Mouse (Mus musculus): Measurements from ENCODE around the gene Grin3b. TPM values are rescaled to one million over a fixed set of nuclear protein-coding genes. Genes with fewer than 3 reads are reported as not detected.

Grin3b gene
- polyA plus RNA-seq, 1 experiment from 2014 or later: 0.50 TPM

DNA sequence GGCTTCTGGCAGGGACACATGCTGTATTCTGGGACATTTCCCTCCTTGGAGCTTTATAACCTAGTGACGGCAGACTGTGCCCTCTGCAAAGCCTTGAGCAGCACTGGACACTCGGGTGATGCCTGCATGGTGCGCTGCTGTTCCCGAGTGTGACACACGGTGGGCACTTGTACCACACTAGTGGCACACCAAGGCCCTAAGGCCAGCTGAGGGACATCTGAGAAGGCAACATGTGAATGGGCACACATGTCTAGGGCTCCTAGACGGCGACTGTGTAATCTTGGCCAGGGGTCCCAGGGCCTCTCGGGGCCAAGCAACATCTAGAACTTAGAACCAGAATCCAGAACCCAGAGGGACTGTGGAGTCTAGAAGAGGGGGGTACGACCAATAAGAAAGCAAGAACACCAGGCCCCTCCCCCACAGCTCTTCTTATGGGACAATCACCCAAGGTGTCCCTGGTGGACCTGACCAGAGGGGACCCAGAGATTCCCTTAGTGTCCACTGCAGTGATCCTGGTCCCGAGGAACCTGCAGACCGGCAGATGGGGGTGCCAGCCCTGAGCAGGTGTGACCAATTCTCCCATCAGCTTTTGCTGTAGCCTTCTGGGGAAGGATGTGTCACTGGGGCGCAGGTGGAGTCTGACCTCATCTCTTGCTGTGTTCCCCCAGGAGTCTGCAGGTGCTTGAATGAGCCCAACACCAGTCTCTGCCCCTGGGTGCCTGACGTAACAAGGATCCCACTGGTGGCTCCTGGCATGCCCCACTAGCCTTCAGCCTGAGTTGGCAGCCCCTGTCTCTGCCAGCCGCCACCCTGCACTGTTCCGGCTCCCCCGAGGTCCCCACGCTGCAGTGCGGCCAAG, 40.3 kb upstream of the Grin3b start:
- Histone ChIP-seq H3K4me3 (no peak overlapping the region), H3K27me3 (no peaks in the 10 kb centered on the region), H3K36me3 (peaks cover 5% of the 10 kb centered on the region; the same call in 1 of the 2 replicates), H3K9me3 (no peaks in the 10 kb centered on the region), H3K27ac (replicated peaks) (no peak overlapping the region), H3K9ac (replicated peaks) (no peak overlapping the region), H3K4me2 (replicated peaks) (no peak overlapping the region), H3K4me1 (peaks cover 51% of the 10 kb centered on the region)
- ATAC-seq (replicated peaks): no peak
- WGBS: 86% methylated on average over 18 of the region's 18 CpGs

DNA sequence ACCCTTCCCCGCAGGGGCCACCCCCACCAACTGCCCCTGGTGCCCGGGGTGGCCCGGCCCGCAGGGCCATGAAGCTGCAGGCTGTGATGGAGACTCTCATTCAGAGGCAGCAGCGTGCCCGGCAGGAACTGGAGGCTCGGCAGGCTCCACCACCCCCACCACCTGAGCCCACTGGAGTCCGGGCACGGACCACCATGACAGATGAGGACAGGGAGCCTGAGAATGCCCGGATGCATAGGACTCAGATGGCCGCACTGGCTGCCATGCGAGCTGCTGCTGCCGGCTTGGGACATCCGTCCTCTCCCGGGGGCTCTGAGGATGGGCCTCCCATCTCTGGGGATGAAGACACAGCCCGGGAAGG, 39.7 kb upstream of the Grin3b start:
- no peak overlapping the region for H3K4me3 ChIP-seq
- 88% methylated on average over 16 of the region's 16 CpGs for WGBS
- ATAC-seq (replicated peaks): no peak

DNA sequence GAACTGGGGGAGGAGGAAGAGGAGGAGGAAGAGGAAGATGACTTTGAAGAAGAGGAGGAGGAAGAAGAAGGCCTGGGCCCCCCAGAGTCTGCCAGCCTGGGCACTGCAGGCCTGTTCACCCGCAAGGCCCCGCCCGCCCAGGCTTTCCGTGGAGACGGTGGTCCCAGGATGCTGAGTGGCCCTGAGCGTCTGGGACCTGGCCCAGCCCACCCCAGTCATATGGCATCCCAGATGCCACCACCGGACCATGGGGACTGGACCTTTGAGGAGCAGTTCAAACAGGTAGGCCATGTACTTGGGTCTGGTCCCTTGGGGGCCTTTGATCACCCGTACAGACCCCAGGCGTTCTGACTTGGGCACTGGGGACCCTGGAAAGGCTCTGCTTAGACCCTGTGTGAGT, 38.7 kb upstream of the Grin3b start:
- 88% methylated on average over 9 of the region's 9 CpGs for WGBS
- no peak overlapping the region for H3K9ac ChIP-seq (replicated peaks)

More for the DNA sequence above, 39.7 kb upstream of the Grin3b start:
- H3K4me1 ChIP-seq: peaks cover 46% of the 10 kb centered on the region
- no peaks in the 10 kb centered on the region for H3K9me3 ChIP-seq
- no peak overlapping the region for H3K4me2 ChIP-seq (replicated peaks)
- peaks cover 5% of the 10 kb centered on the region; the same call in 1 of the 2 replicates for H3K36me3 ChIP-seq
- no peak overlapping the region for H3K27ac ChIP-seq (replicated peaks)
- H3K9ac ChIP-seq (replicated peaks): no peak overlapping the region
- H3K27me3 ChIP-seq: no peaks in the 10 kb centered on the region

DNA sequence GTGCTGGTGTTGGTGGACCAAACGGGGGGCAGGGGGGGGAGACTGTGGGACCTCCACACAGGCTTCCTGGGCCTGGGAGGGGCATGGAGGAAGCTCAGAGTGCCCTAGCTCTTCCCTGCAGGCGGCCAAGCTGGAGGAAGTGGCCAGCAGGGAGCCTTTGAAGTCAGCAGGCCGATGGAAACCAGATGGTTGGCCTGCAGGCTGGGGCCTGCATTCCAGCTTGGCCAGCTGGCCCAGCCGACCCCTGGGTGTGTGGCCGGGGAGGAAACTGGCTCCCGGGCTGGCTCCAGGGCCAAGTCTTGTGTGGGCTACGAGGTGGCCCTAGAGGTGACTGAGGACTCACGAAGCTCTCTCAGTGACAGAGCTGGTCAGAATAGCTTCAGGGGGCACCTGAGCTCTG, 37.8 kb upstream of the Grin3b start:
- Histone ChIP-seq H3K27ac (replicated peaks) (no peak overlapping the region), H3K4me2 (replicated peaks) (no peak overlapping the region), H3K9ac (replicated peaks) (no peak overlapping the region), H3K4me3 (no peak overlapping the region), H3K36me3 (peaks cover 5% of the 10 kb centered on the region; the same call in 1 of the 2 replicates), H3K27me3 (no peaks in the 10 kb centered on the region), H3K4me1 (peaks cover 50% of the 10 kb centered on the region), H3K9me3 (no peaks in the 10 kb centered on the region)
- WGBS: 48% methylated on average over 8 of the region's 8 CpGs
- ATAC-seq (replicated peaks): no peak

More for the DNA sequence above, 38.7 kb upstream of the Grin3b start:
- Histone ChIP-seq H3K4me1 (peaks cover 43% of the 10 kb centered on the region), H3K27me3 (no peaks in the 10 kb centered on the region), H3K4me3 (no peak overlapping the region), H3K27ac (replicated peaks) (no peak overlapping the region), H3K4me2 (replicated peaks) (no peak overlapping the region), H3K36me3 (peaks cover 5% of the 10 kb centered on the region; the same call in 1 of the 2 replicates), H3K9me3 (no peaks in the 10 kb centered on the region)
- no peak for ATAC-seq (replicated peaks)

DNA sequence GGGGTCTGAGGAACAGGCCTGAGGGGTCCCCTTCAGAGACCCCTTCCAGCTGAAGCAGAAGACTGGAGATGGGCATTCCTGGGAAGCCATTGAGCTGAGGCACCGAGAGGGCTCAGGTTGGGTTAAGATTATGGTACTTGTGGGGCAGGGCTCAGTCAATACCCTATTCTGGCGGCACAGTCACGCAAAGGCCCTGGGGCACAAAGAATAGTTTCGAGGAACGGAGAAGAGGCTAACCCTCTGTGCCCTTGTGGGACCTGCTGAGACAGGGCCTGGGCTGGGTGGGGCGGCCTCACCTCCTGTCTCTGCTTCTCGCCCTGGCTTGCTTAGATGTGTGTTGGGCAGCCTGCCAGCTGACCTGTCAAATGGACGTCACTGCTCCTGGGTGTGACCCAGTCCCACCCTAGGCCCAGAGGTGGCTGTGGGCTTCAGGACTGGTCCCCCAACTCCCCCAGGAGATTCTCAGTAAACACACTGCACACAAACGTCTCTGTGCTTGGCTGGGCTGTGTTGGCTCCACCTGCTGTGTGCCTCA, 37.3 kb upstream of the Grin3b start:
- Histone ChIP-seq H3K4me1 (peaks cover 48% of the 10 kb centered on the region), H3K36me3 (peaks cover 5% of the 10 kb centered on the region; the same call in 1 of the 2 replicates), H3K9ac (replicated peaks) (no peak overlapping the region), H3K27me3 (no peaks in the 10 kb centered on the region), H3K27ac (replicated peaks) (peak overlapping the region; percentile 72), H3K4me3 (no peak overlapping the region), H3K4me2 (replicated peaks) (no peak overlapping the region), H3K9me3 (no peaks in the 10 kb centered on the region)
- WGBS: 65% methylated on average over 9 of the region's 9 CpGs
- no peak for ATAC-seq (replicated peaks)

DNA sequence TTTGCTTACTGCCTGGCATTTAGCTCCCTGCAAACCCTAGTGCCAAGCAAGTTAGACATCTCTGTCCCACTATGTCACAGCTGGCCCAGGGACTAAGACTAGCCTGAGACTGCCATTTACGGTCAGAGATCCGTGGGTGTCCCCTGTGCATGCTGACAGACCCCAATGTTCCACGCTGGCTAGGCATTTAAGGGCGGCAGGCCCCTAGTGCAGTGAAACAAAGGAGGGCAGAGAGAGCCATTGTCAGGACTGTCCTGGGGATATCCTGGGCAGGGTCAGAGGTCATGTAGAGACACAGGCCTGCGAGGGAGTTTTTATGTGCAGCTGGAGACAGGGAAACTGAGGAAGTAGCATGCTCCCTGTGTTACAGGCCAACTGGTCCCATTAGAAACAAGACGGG, 36.7 kb upstream of the Grin3b start:
- H3K36me3 ChIP-seq: peaks cover 5% of the 10 kb centered on the region; the same call in 1 of the 2 replicates
- H3K9ac ChIP-seq (replicated peaks): no peak overlapping the region
- H3K9me3 ChIP-seq: no peaks in the 10 kb centered on the region
- no peak overlapping the region for H3K4me2 ChIP-seq (replicated peaks)
- H3K27ac ChIP-seq (replicated peaks): peak overlapping the region; percentile 72
- no peak overlapping the region for H3K4me3 ChIP-seq
- no peaks in the 10 kb centered on the region for H3K27me3 ChIP-seq
- H3K4me1 ChIP-seq: peaks cover 43% of the 10 kb centered on the region
- WGBS: 31% methylated on average over 6 of the region's 6 CpGs
- ATAC-seq (replicated peaks): no peak

DNA sequence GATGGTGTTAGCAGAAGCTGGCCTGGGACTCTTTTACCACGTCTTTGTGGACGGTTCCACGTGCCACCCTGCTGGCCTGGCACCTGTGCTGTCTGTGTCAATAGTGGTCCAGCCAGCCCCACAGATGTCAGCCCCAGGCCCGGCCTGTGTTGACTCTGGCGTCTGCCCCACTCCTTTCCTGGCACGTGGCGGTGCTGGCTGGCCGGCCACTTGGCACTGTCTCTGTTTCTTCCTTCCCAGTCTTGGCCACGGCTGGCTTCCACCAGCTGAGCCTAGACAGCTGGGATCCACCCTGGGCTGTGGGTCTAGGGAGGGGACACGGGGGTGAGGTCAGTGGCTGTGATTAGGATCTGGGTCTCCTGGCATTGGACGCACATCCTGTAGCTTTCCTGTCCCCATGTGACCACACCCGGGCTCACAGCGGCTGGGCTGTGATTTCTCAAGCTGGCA, 36.2 kb upstream of the Grin3b start:
- H3K9ac ChIP-seq (replicated peaks): no peak overlapping the region
- ATAC-seq (replicated peaks): peak; percentile 49
- peak overlapping the region; percentile 72 for H3K27ac ChIP-seq (replicated peaks)
- no peaks in the 10 kb centered on the region for H3K27me3 ChIP-seq
- H3K4me2 ChIP-seq (replicated peaks): no peak overlapping the region
- H3K36me3 ChIP-seq: peaks cover 5% of the 10 kb centered on the region; the same call in 1 of the 2 replicates
- 65% methylated on average over 13 of the region's 13 CpGs for WGBS
- peaks cover 39% of the 10 kb centered on the region for H3K4me1 ChIP-seq
- H3K4me3 ChIP-seq: no peak overlapping the region
- H3K9me3 ChIP-seq: no peaks in the 10 kb centered on the region

DNA sequence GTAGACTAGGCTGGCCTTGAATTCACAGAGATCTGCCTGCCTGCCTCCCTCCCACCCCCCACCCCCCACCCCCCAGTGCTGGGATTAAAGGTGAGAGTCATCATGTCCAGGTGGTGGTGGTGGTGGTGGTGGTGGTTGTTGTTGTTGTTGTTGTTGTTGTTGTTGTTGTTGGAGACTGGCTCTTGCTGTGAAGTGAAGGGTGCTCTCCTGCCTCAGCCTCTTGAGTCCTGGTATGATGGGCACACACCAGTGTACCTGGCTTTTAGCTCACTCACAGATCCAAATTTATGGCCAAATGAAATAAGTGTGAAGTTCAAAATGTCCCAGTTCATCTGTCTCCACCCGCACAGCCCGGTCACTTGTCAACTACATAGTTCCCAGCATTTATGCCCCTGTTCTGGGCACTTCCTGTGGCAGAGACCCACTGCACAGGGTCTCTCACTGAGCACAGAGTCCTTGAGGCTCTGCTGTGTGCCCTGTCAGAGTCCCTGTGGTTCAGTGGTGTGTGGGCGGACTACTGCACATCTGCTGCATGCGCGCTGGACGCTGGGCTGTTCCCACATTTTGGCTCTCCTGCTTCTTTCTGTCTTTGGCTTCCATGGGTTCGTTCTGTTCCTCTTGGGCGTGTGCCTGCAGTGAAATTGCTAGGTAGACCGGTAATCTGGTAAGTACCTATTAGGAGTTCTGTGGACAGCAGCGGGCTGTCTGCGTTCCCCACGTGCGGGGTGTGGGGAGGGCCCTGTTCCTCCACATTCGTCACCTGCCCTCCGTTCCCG, 35.5 kb upstream of the Grin3b start:
- WGBS: 89% methylated on average over 16 of the region's 16 CpGs

DNA sequence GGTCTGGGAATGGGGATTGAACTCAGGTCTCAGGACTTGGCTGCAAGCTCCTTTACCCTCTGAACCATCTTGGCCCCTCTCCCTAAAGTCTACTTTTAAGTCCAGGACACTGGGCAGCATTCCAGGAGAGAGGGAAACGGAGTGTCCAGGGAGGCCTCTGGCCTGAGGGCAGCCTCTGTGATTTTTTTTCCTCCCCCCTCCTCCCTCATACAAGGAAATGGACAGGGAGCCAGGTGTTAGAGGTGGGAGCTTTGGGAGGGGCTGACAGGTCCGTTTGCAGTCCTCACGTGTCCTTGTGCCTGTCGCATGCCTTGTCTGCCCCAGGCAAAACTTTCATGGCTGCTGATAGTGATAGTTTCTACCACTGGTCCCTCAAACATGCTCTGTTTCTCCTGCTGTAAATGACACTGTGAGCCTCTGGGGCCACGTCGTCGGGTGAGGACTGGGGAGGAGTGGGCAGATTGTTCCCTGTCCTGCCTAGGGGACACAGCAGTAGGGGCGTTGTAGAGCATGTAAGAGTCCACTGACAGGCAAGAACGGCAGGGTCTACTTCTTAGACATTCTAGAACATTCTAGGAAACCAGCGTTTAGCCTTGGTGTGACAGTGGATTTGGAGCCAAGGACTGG, 34.1 kb upstream of the Grin3b start:
- ATAC-seq (replicated peaks): no peak
- 78% methylated on average over 10 of the region's 10 CpGs for WGBS
- H3K27ac ChIP-seq (replicated peaks): no peak overlapping the region
- peaks cover 5% of the 10 kb centered on the region; the same call in 1 of the 2 replicates for H3K36me3 ChIP-seq
- H3K4me3 ChIP-seq: no peak overlapping the region
- H3K9ac ChIP-seq (replicated peaks): no peak overlapping the region
- H3K4me1 ChIP-seq: peaks cover 30% of the 10 kb centered on the region
- H3K4me2 ChIP-seq (replicated peaks): no peak overlapping the region
- no peaks in the 10 kb centered on the region for H3K27me3 ChIP-seq
- H3K9me3 ChIP-seq: no peaks in the 10 kb centered on the region

More for the DNA sequence above, 35.5 kb upstream of the Grin3b start:
- H3K4me3 ChIP-seq: no peak overlapping the region
- H3K27me3 ChIP-seq: no peaks in the 10 kb centered on the region
- no peak for ATAC-seq (replicated peaks)
- H3K9me3 ChIP-seq: no peaks in the 10 kb centered on the region
- H3K36me3 ChIP-seq: peaks cover 5% of the 10 kb centered on the region; the same call in 1 of the 2 replicates
- H3K9ac ChIP-seq (replicated peaks): no peak overlapping the region
- H3K27ac ChIP-seq (replicated peaks): peak overlapping the region; percentile 72
- no peak overlapping the region for H3K4me2 ChIP-seq (replicated peaks)
- peaks cover 33% of the 10 kb centered on the region for H3K4me1 ChIP-seq

DNA sequence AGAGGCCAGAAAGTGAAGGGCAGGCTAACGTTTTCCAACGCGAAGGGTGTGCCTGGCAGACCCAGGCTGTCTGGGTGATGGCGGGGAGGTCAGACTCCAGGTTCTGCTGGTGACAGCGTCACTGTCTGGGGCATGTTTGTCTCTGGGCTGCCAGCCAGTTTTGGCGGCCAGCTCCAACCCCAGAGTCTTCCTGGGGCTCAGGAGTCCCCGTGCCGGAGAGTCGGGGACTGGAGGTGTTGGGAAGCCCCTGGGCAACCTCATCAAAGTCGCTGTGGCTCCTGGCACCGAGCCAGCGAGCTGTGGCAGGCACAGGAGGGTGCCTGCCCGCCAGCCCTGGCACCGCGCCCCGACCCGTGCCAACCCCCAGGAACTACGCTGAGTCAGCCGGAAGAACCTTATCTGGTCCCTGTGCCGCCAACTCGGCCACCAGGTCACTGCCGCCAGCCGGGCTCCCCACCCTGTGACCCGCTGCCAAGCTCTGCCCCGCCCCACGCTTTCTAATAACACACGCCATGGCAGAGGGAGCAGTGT, 33.5 kb upstream of the Grin3b start:
- H3K9ac ChIP-seq (replicated peaks): no peak overlapping the region
- no peak overlapping the region for H3K27ac ChIP-seq (replicated peaks)
- H3K4me2 ChIP-seq (replicated peaks): no peak overlapping the region
- peaks cover 30% of the 10 kb centered on the region for H3K4me1 ChIP-seq
- no peak for ATAC-seq (replicated peaks)
- H3K9me3 ChIP-seq: no peaks in the 10 kb centered on the region
- peaks cover 5% of the 10 kb centered on the region; the same call in 1 of the 2 replicates for H3K36me3 ChIP-seq
- 35% methylated on average over 20 of the region's 27 CpGs for WGBS
- no peaks in the 10 kb centered on the region for H3K27me3 ChIP-seq
- no peak overlapping the region for H3K4me3 ChIP-seq

DNA sequence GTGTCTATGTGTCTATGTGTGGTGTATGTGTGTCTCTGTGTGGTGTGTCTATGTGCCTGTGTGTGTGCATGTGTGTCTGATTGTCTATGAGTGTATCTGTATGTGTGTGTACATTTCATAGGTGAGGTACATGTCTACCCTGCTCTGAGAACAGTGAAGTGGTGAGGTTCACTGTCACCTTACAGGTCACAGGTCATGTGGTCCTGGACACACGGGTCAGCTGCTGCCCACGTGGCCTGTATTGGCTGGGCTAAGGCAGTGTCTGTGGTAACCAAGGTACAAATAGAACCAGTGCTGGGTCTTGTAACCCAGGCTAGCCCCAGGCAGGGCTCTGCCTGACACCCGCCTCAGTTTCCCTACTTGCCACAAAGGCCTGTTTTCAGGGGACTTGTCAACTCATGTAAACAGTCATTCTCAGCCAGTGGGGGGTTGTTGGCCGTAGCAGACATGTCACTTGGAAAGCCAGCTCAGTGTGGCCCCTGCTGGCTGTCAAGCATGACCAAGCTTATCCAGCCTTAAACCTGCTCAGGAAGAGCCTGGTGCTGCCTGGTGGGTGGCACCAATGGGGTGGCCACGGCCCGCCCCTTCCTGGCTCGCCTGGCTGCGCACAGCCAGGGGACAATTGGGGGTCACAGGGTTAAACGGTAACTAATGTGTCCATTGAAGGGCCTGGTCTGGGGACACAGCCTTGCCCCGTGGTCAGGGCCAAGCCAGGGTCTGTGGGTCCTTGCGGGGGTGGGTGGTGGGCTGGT, 32.6 kb upstream of the Grin3b start:
- Histone ChIP-seq H3K36me3 (no peaks in the 10 kb centered on the region; the same call in 1 of the 2 replicates), H3K4me1 (peaks cover 23% of the 10 kb centered on the region), H3K27ac (replicated peaks) (no peak overlapping the region), H3K4me3 (no peak overlapping the region), H3K4me2 (replicated peaks) (no peak overlapping the region), H3K27me3 (no peaks in the 10 kb centered on the region), H3K9me3 (no peaks in the 10 kb centered on the region), H3K9ac (replicated peaks) (no peak overlapping the region)
- ATAC-seq (replicated peaks): no peak
- 67% methylated on average over 11 of the region's 11 CpGs for WGBS

All from forebrain, embryonic 15.5 days (tissue).